Mouse (Mus musculus): ENCODE results near the gene Ppp1r35.

GRCm38 (mm10) chr5:137781661-137782060 lies 3.0 kb downstream of the Ppp1r35 start:
- TF ChIP-seq CTCF (IDR thresholded peaks at IDR 0.05; ENCODE audit: control insufficient read depth, insufficient read depth, low read length) = no peak
- TF ChIP-seq POLR2A (IDR thresholded peaks at IDR 0.05; ENCODE audit: borderline replicate concordance, control insufficient read depth, low read depth, low read length) = no peak

Measured in bone marrow, adult 2 months (tissue).